Comparison of ENCODE assay signal across 9 mouse cellular contexts in the genomic region with DNA sequence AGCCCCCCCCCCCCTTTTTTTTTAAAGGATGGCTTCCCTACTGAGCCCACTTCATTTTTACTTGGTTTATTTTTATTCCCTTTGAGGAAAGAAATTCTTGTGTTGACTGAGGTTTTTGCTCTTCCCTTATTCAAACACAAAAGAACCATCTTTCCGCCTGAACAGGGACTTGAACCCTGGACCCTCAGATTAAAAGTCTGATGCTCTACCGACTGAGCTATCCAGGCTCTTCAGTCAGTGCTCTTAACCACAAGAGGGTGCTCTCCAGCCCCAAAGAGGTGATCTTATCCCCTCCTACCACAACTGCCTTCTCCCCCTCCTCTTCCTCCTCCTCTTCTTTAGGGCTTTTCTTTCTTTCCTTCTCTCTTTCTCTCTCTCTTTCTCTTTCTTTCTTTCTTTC. TPM values are rescaled to one million over a fixed set of nuclear protein-coding genes. Genes with fewer than 3 reads are reported as not detected.
DNase-seq lines count a peak whose midpoint lies in the region; ATAC-seq and TF ChIP-seq lines count a peak whose summit lies in the region.
"Had no signal": no experiment of that assay in that cellular context is flagged by ENCODE, and none has a peak within 500 bp of the region (broad histone marks: within the 10 kb centered on the region; RNA-seq: fewer than 3 reads in every experiment).

No protein-coding gene starts in this region.

- no peak for ATAC-seq in forebrain, postnatal 0 days
- no peak for ATAC-seq in forebrain, embryonic 13.5 days
- ATAC-seq in midbrain, postnatal 0 days (ENCODE audit: low FRiP score): no peak
- ATAC-seq in midbrain, embryonic 11.5 days (ENCODE audit: low FRiP score): no peak
- ATAC-seq in lung, embryonic 14.5 days (ENCODE audit: insufficient read depth): no peak

- H3K27me3 ChIP-seq in forebrain, postnatal 0 days (ENCODE audit: insufficient read depth, low read length): no peaks in the 10 kb centered on the region
- H3K27me3 ChIP-seq in forebrain, embryonic 13.5 days: no peaks in the 10 kb centered on the region; the same call in 1 of the 2 replicates
- no peaks in the 10 kb centered on the region for H3K27me3 ChIP-seq in midbrain, postnatal 0 days (ENCODE audit: insufficient read depth, low read length)
- no peaks in the 10 kb centered on the region for H3K27me3 ChIP-seq in midbrain, embryonic 11.5 days (ENCODE audit: control insufficient read depth, insufficient read depth, low read length)
- H3K27me3 ChIP-seq in lung, embryonic 14.5 days (ENCODE audit: insufficient read depth, low read length): no peaks in the 10 kb centered on the region

- H3K4me3 ChIP-seq in forebrain, postnatal 0 days (ENCODE audit: low read depth, low read length): no peak overlapping the region
- H3K4me3 ChIP-seq in forebrain, embryonic 13.5 days: no peak overlapping the region
- no peak overlapping the region for H3K4me3 ChIP-seq in midbrain, postnatal 0 days (ENCODE audit: low read depth, low read length)
- no peak overlapping the region for H3K4me3 ChIP-seq in midbrain, embryonic 11.5 days (ENCODE audit: low read depth, low read length)
- no peak overlapping the region for H3K4me3 ChIP-seq in lung, embryonic 14.5 days (ENCODE audit: low read depth, low read length)
- H3K4me3 ChIP-seq: midbrain, embryonic 12.5 days had no signal

- no peaks in the 10 kb centered on the region for H3K9me3 ChIP-seq in forebrain, postnatal 0 days (ENCODE audit: low read length)
- no peaks in the 10 kb centered on the region for H3K9me3 ChIP-seq in forebrain, embryonic 13.5 days (replicated peaks)
- no peaks in the 10 kb centered on the region for H3K9me3 ChIP-seq in midbrain, postnatal 0 days (ENCODE audit: low read length)
- no peaks in the 10 kb centered on the region for H3K9me3 ChIP-seq in midbrain, embryonic 11.5 days (ENCODE audit: control insufficient read depth, low read length)
- no peaks in the 10 kb centered on the region for H3K9me3 ChIP-seq in lung, embryonic 14.5 days (ENCODE audit: low read depth, low read length)
- H3K9me3 ChIP-seq: midbrain, embryonic 12.5 days had no signal

- 0 out of 2 replicates have a peak, but pooled peaks have one; percentile 22 for TF ChIP-seq CTCF in forebrain, postnatal 0 days (IDR thresholded peaks at IDR 0.05; ENCODE audit: low read depth)
- peak; percentile 48 for TF ChIP-seq CTCF in midbrain, postnatal 0 days (IDR thresholded peaks at IDR 0.05)
- TF ChIP-seq CTCF in lung, embryonic 14.5 days (IDR thresholded peaks at IDR 0.05; ENCODE audit: low read depth): peak; percentile 45

- no peaks in the 10 kb centered on the region; the same call in 1 of the 2 replicates for H3K4me1 ChIP-seq in forebrain, postnatal 0 days (ENCODE audit: insufficient read depth)
- H3K4me1 ChIP-seq in forebrain, embryonic 13.5 days: 0 out of 2 replicates have a peak, but pooled peaks cover 6% of the 10 kb centered on the region
- no peaks in the 10 kb centered on the region for H3K4me1 ChIP-seq in midbrain, postnatal 0 days (ENCODE audit: insufficient read depth, low read length)
- peaks cover 2% of the 10 kb centered on the region; the same call in 1 of the 2 replicates for H3K4me1 ChIP-seq in midbrain, embryonic 11.5 days (ENCODE audit: control insufficient read depth, insufficient read depth, low read length)
- H3K4me1 ChIP-seq in lung, embryonic 14.5 days (ENCODE audit: insufficient read depth): peaks cover 10% of the 10 kb centered on the region

- no peak overlapping the region for H3K9ac ChIP-seq in forebrain, postnatal 0 days
- H3K9ac ChIP-seq in forebrain, embryonic 13.5 days: no peak overlapping the region
- no peak overlapping the region for H3K9ac ChIP-seq in midbrain, postnatal 0 days (replicated peaks; ENCODE audit: low read length, poor library complexity, severe bottlenecking)
- no peak overlapping the region for H3K9ac ChIP-seq in midbrain, embryonic 11.5 days (ENCODE audit: low read length)
- no peak overlapping the region for H3K9ac ChIP-seq in lung, embryonic 14.5 days
- H3K9ac ChIP-seq: midbrain, embryonic 12.5 days had no signal

- no peak overlapping the region for H3K27ac ChIP-seq in forebrain, postnatal 0 days (ENCODE audit: low read depth, low read length)
- H3K27ac ChIP-seq in forebrain, embryonic 13.5 days: no peak overlapping the region
- no peak overlapping the region for H3K27ac ChIP-seq in midbrain, postnatal 0 days (ENCODE audit: low read depth, low read length)
- H3K27ac ChIP-seq in midbrain, embryonic 11.5 days (ENCODE audit: low read depth, low read length): no peak overlapping the region
- no peak overlapping the region for H3K27ac ChIP-seq in lung, embryonic 14.5 days (ENCODE audit: low read depth)
- H3K27ac ChIP-seq: midbrain, embryonic 12.5 days had no signal

- 38% methylated on average over 2 of the region's 2 CpGs for WGBS in forebrain, postnatal 0 days
- WGBS in forebrain, embryonic 13.5 days: 44% methylated on average over 2 of the region's 2 CpGs
- 46% methylated on average over 2 of the region's 2 CpGs for WGBS in midbrain, postnatal 0 days
- 31% methylated on average over 2 of the region's 2 CpGs for WGBS in midbrain, embryonic 11.5 days
- WGBS in lung, embryonic 14.5 days: 28% methylated on average over 2 of the region's 2 CpGs

- H3K4me2 ChIP-seq in forebrain, postnatal 0 days (ENCODE audit: low read depth): no peak overlapping the region
- H3K4me2 ChIP-seq in forebrain, embryonic 13.5 days: no peak overlapping the region
- no peak overlapping the region for H3K4me2 ChIP-seq in midbrain, postnatal 0 days (ENCODE audit: low read depth, low read length, poor library complexity, severe bottlenecking)
- no peak overlapping the region for H3K4me2 ChIP-seq in midbrain, embryonic 11.5 days
- no peak overlapping the region for H3K4me2 ChIP-seq in lung, embryonic 14.5 days
- H3K4me2 ChIP-seq: midbrain, embryonic 12.5 days had no signal

- H3K36me3 ChIP-seq in forebrain, postnatal 0 days (ENCODE audit: insufficient read depth): no peaks in the 10 kb centered on the region
- peaks cover under 1% of the 10 kb centered on the region; the same call in 1 of the 2 replicates for H3K36me3 ChIP-seq in forebrain, embryonic 13.5 days (ENCODE audit: poor library complexity, severe bottlenecking)
- H3K36me3 ChIP-seq in midbrain, postnatal 0 days (ENCODE audit: insufficient read depth, low read length): no peaks in the 10 kb centered on the region
- H3K36me3 ChIP-seq in midbrain, embryonic 11.5 days (ENCODE audit: control insufficient read depth, insufficient read depth, low read length): no peaks in the 10 kb centered on the region
- no peaks in the 10 kb centered on the region for H3K36me3 ChIP-seq in lung, embryonic 14.5 days (ENCODE audit: insufficient read depth)
- H3K36me3 ChIP-seq: midbrain, embryonic 12.5 days had no signal

- DNase-seq in forebrain, postnatal 0 days: no peak
- DNase-seq in midbrain, postnatal 0 days (ENCODE audit: low spot score): no peak
- DNase-seq in midbrain, embryonic 11.5 days (ENCODE audit: low spot score, missing footprints): no peak
- peak; percentile 56 for DNase-seq in lung, embryonic 14.5 days
- no peak for DNase-seq in right cerebral cortex, adult 2 months (ENCODE audit: low spot score in 2 of 2)
- DNase-seq in right cerebral cortex, adult 18-20 months: no peak
- no peak for DNase-seq in gastrocnemius, adult 18-20 months (ENCODE audit: low spot score)

RNA-seq across cellular contexts. Expression of a gene that starts 5.1 kb away (rescaled TPM):
- total RNA-seq in forebrain, postnatal 0 days (2014; rRNA removed): 2.1 and 2.2 TPM in 2 replicates
- polyA plus RNA-seq in forebrain, postnatal 0 days (2015; fragmentation: Nextera tagmentation; extraction: Ambion mirVana): 1.6 TPM in 2 replicates
- 1.7 and 2.0 TPM in 2 replicates for polyA plus RNA-seq in forebrain, embryonic 13.5 days (2015; fragmentation: Nextera tagmentation; extraction: Ambion mirVana)
- 0.80 and 1.0 TPM in 2 replicates for total RNA-seq in midbrain, postnatal 0 days (2014; rRNA removed)
- polyA plus RNA-seq in midbrain, postnatal 0 days (2015; fragmentation: Nextera tagmentation; extraction: Ambion mirVana): 1.9 TPM in 2 replicates
- 1.9 and 2.5 TPM in 2 replicates for polyA plus RNA-seq in midbrain, embryonic 11.5 days (2014; fragmentation: Nextera tagmentation; extraction: Ambion mirVana)
- 6.8 and 6.9 TPM in 2 replicates for polyA plus RNA-seq in lung, embryonic 14.5 days (2014; fragmentation: Nextera tagmentation; extraction: Ambion mirVana)
- under 1 TPM; 0.45 to 0.46 TPM for total RNA-seq in gastrocnemius, adult 18-20 months (2021)

RNA-seq across cellular contexts. Expression of a gene that starts 14.5 kb away (rescaled TPM):
- 261 and 264 TPM in 2 replicates for total RNA-seq in forebrain, postnatal 0 days (2014; rRNA removed)
- 172 TPM in 2 replicates for polyA plus RNA-seq in forebrain, postnatal 0 days (2015; fragmentation: Nextera tagmentation; extraction: Ambion mirVana)
- 264 and 282 TPM in 2 replicates for polyA plus RNA-seq in forebrain, embryonic 13.5 days (2015; fragmentation: Nextera tagmentation; extraction: Ambion mirVana)
- total RNA-seq in midbrain, postnatal 0 days (2014; rRNA removed): 253 and 265 TPM in 2 replicates
- 146 and 175 TPM in 2 replicates for polyA plus RNA-seq in midbrain, postnatal 0 days (2015; fragmentation: Nextera tagmentation; extraction: Ambion mirVana)
- polyA plus RNA-seq in midbrain, embryonic 11.5 days (2014; fragmentation: Nextera tagmentation; extraction: Ambion mirVana): 331 and 342 TPM in 2 replicates
- polyA plus RNA-seq in lung, embryonic 14.5 days (2014; fragmentation: Nextera tagmentation; extraction: Ambion mirVana): 254 and 255 TPM in 2 replicates
- 100 to 1,000 TPM; 110 to 131 TPM for total RNA-seq in gastrocnemius, adult 18-20 months (2021)

RNA-seq across cellular contexts. Expression of a gene that starts 26.5 kb away (rescaled TPM):
- 18.0 and 19.2 TPM in 2 replicates for total RNA-seq in forebrain, postnatal 0 days (2014; rRNA removed)
- 59.8 and 75.4 TPM in 2 replicates for polyA plus RNA-seq in forebrain, postnatal 0 days (2015; fragmentation: Nextera tagmentation; extraction: Ambion mirVana)
- polyA plus RNA-seq in forebrain, embryonic 13.5 days (2015; fragmentation: Nextera tagmentation; extraction: Ambion mirVana): 51.0 and 52.9 TPM in 2 replicates
- 18.3 and 19.7 TPM in 2 replicates for total RNA-seq in midbrain, postnatal 0 days (2014; rRNA removed)
- 58.5 and 65.3 TPM in 2 replicates for polyA plus RNA-seq in midbrain, postnatal 0 days (2015; fragmentation: Nextera tagmentation; extraction: Ambion mirVana)
- 39.0 and 43.9 TPM in 2 replicates for polyA plus RNA-seq in midbrain, embryonic 11.5 days (2014; fragmentation: Nextera tagmentation; extraction: Ambion mirVana)
- polyA plus RNA-seq in lung, embryonic 14.5 days (2014; fragmentation: Nextera tagmentation; extraction: Ambion mirVana): 31.8 and 37.4 TPM in 2 replicates
- total RNA-seq in gastrocnemius, adult 18-20 months (2021): 10 to 100 TPM; 33.2 to 34.9 TPM

RNA-seq across cellular contexts. Expression of a gene that starts 27.3 kb away (rescaled TPM):
- total RNA-seq in forebrain, postnatal 0 days (2014; rRNA removed): 49.6 and 58.1 TPM in 2 replicates
- polyA plus RNA-seq in forebrain, postnatal 0 days (2015; fragmentation: Nextera tagmentation; extraction: Ambion mirVana): 105 and 106 TPM in 2 replicates
- polyA plus RNA-seq in forebrain, embryonic 13.5 days (2015; fragmentation: Nextera tagmentation; extraction: Ambion mirVana): 86.3 and 86.9 TPM in 2 replicates
- 64.8 and 85.9 TPM in 2 replicates for total RNA-seq in midbrain, postnatal 0 days (2014; rRNA removed)
- polyA plus RNA-seq in midbrain, postnatal 0 days (2015; fragmentation: Nextera tagmentation; extraction: Ambion mirVana): 111 and 120 TPM in 2 replicates
- 66.2 and 76.5 TPM in 2 replicates for polyA plus RNA-seq in midbrain, embryonic 11.5 days (2014; fragmentation: Nextera tagmentation; extraction: Ambion mirVana)
- 54.0 and 59.6 TPM in 2 replicates for polyA plus RNA-seq in lung, embryonic 14.5 days (2014; fragmentation: Nextera tagmentation; extraction: Ambion mirVana)
- total RNA-seq in gastrocnemius, adult 18-20 months (2021): 10 to 100 TPM; 95.9 to 98.2 TPM

RNA-seq across cellular contexts. Expression of a gene that starts 31.2 kb away (rescaled TPM):
- 79.6 and 88.3 TPM in 2 replicates for total RNA-seq in forebrain, postnatal 0 days (2014; rRNA removed)
- 101 and 110 TPM in 2 replicates for polyA plus RNA-seq in forebrain, postnatal 0 days (2015; fragmentation: Nextera tagmentation; extraction: Ambion mirVana)
- 69.1 and 75.6 TPM in 2 replicates for polyA plus RNA-seq in forebrain, embryonic 13.5 days (2015; fragmentation: Nextera tagmentation; extraction: Ambion mirVana)
- 89.3 and 104 TPM in 2 replicates for total RNA-seq in midbrain, postnatal 0 days (2014; rRNA removed)
- 103 and 107 TPM in 2 replicates for polyA plus RNA-seq in midbrain, postnatal 0 days (2015; fragmentation: Nextera tagmentation; extraction: Ambion mirVana)
- 80.5 and 81.7 TPM in 2 replicates for polyA plus RNA-seq in midbrain, embryonic 11.5 days (2014; fragmentation: Nextera tagmentation; extraction: Ambion mirVana)
- polyA plus RNA-seq in lung, embryonic 14.5 days (2014; fragmentation: Nextera tagmentation; extraction: Ambion mirVana): 127 and 133 TPM in 2 replicates
- 100 to 1,000 TPM; 227 to 344 TPM for total RNA-seq in gastrocnemius, adult 18-20 months (2021)
